In genomic region chr9:37407850-37408502, GRCm38 (mm10) we compare ENCODE assay signal across 10 mouse cellular contexts. TPM values are rescaled to one million over a fixed set of nuclear protein-coding genes. Genes with fewer than 3 reads are reported as not detected.
DNase-seq lines count a peak whose midpoint lies in the region; ATAC-seq and TF ChIP-seq lines count a peak whose summit lies in the region.
"Had no signal": no experiment of that assay in that cellular context is flagged by ENCODE, and none has a peak within 500 bp of the region (broad histone marks: within the 10 kb centered on the region; RNA-seq: fewer than 3 reads in every experiment).

No protein-coding gene starts in this region.

- H3K27ac ChIP-seq in CH12.LX (ENCODE audit: insufficient read depth, low read depth): no peak overlapping the region
- no peak overlapping the region for H3K27ac ChIP-seq in forebrain, embryonic 12.5 days
- 0 out of 2 replicates have a peak overlapping the region, but pooled peaks have one; percentile 19 for H3K27ac ChIP-seq in limb, embryonic 10.5 days

- peak in 1 of 2 experiments; percentile 58; a peak in 2 of 4 replicates for TF ChIP-seq CTCF in CH12.LX (conservative IDR thresholded peaks at IDR 0.05 in 1 of 2, IDR thresholded peaks at IDR 0.05 in 1 of 2; ENCODE audit: low read depth in 2 of 2, low read length in 2 of 2)

- H3K27me3 ChIP-seq in CH12.LX (replicated peaks): peaks cover 34% of the 10 kb centered on the region
- peaks cover 18% of the 10 kb centered on the region; the same call in 1 of the 2 replicates for H3K27me3 ChIP-seq in forebrain, embryonic 12.5 days
- H3K27me3 ChIP-seq in limb, embryonic 10.5 days (ENCODE audit: low read depth, poor library complexity, severe bottlenecking): peaks cover 26% of the 10 kb centered on the region

- TF ChIP-seq POLR2A in CH12.LX (IDR thresholded peaks at IDR 0.05; ENCODE audit: low read depth, low read length): no peak

- 0 out of 2 replicates have a peak, but pooled peaks have one; percentile 55 for ATAC-seq in forebrain, embryonic 12.5 days (ENCODE audit: low FRiP score)

- H3K36me3 ChIP-seq in CH12.LX (replicated peaks in 1 of 2; ENCODE audit: control insufficient read depth in 1 of 2, insufficient read depth in 1 of 2, low read length in 1 of 2): no peaks in the 10 kb centered on the region
- H3K36me3 ChIP-seq in forebrain, embryonic 12.5 days (replicated peaks): no peaks in the 10 kb centered on the region
- H3K36me3 ChIP-seq in limb, embryonic 10.5 days: no peaks in the 10 kb centered on the region

- no peak overlapping the region for H3K4me3 ChIP-seq in CH12.LX (replicated peaks in 1 of 3; ENCODE audit: low read depth in 2 of 3, low read length in 2 of 3, poor library complexity in 1 of 3)
- peak overlapping the region; percentile 19; the same call in 1 of the 2 replicates for H3K4me3 ChIP-seq in forebrain, embryonic 12.5 days (replicated peaks)
- H3K4me3 ChIP-seq in limb, embryonic 10.5 days: peak overlapping the region; percentile 29; the same call in 1 of the 2 replicates

- H3K79me2 ChIP-seq in CH12.LX (replicated peaks; ENCODE audit: control insufficient read depth, extremely low read depth, insufficient read depth, poor library complexity, severe bottlenecking): no peaks in the 10 kb centered on the region

- WGBS in forebrain, embryonic 12.5 days: 11% methylated on average over 19 of the region's 19 CpGs
- 14% methylated on average over 19 of the region's 19 CpGs for WGBS in limb, embryonic 10.5 days

- dilution Hi-C loops in CH12.LX (cut with MboI; ENCODE audit: extremely low pct_ligation_motif_present, extremely low pct_unique_long_range_greater_than_20kb, low sequenced_read_pairs): no loop called here

- no peaks in the 10 kb centered on the region; a peak in 1 of 4 replicates for H3K4me1 ChIP-seq in CH12.LX (ENCODE audit: control insufficient read depth in 1 of 2, insufficient read depth in 2 of 2)
- H3K4me1 ChIP-seq in forebrain, embryonic 12.5 days: peaks cover 7% of the 10 kb centered on the region
- H3K4me1 ChIP-seq in limb, embryonic 10.5 days: peaks cover 6% of the 10 kb centered on the region

- no peak for TF ChIP-seq EP300 in CH12.LX (IDR thresholded peaks at IDR 0.05; ENCODE audit: low read length)

- peak; percentile 27 for TF ChIP-seq RAD21 in CH12.LX (IDR thresholded peaks at IDR 0.05; ENCODE audit: low read depth, low read length)

- in situ Hi-C loops in CH12.LX (cut with MboI; ENCODE audit: low pct_ligation_motif_present, low pct_unique_long_range_greater_than_20kb, low sequenced_read_pairs): loop anchor here (25.0 kb wide), 1 partner anchor 529 kb away; no protein-coding TSS in a partner anchor

- DNase-seq in heart, adult 11 months: peak; percentile 94
- no peak for DNase-seq in heart, adult 8-10 months (ENCODE audit: low spot score)
- no peak for DNase-seq in CH12.LX (ENCODE audit: extremely low read depth)
- peak; percentile 45 for DNase-seq in limb, embryonic 10.5 days (ENCODE audit: low spot score)
- no peak for DNase-seq in thymus, postnatal 14 days
- no peak for DNase-seq in adrenal gland, postnatal 14 days
- no peak for DNase-seq in adrenal gland, postnatal 36 days
- DNase-seq: cerebellum, adult 18-20 months had no signal

- H3K9ac ChIP-seq in CH12.LX (ENCODE audit: insufficient read depth, low read depth): no peak overlapping the region
- H3K9ac ChIP-seq in forebrain, embryonic 12.5 days: no peak overlapping the region

- H3K9me3 ChIP-seq in CH12.LX (replicated peaks; ENCODE audit: low read length): no peaks in the 10 kb centered on the region
- no peaks in the 10 kb centered on the region for H3K9me3 ChIP-seq in forebrain, embryonic 12.5 days
- no peaks in the 10 kb centered on the region for H3K9me3 ChIP-seq in limb, embryonic 10.5 days (replicated peaks)

- H3K4me2 ChIP-seq in CH12.LX (ENCODE audit: insufficient read depth, low read depth, poor library complexity, severe bottlenecking): no peak overlapping the region
- H3K4me2 ChIP-seq in forebrain, embryonic 12.5 days: peak overlapping the region; percentile 39

TF ChIP-seq in CH12.LX, 34 proteins besides CTCF, POLR2A, EP300 and RAD21:
- TF ChIP-seq USF1 (IDR thresholded peaks at IDR 0.05; ENCODE audit: low read depth, low read length) (no peak), ZKSCAN1 (IDR thresholded peaks at IDR 0.05; ENCODE audit: borderline replicate concordance, low read depth, low read length) (no peak), MXI1 (IDR thresholded peaks at IDR 0.05; ENCODE audit: low read depth, low read length) (no peak), ZMIZ1 (IDR thresholded peaks at IDR 0.05; ENCODE audit: low read depth, low read length) (no peak)

RNA-seq across cellular contexts. Expression of gene Robo4, which starts 6.3 kb away (rescaled TPM):
- 10 to 100 TPM; 21.3 to 39.4 (median 32.2) TPM for total RNA-seq in heart, adult 8-10 months (2022)
- total RNA-seq in CH12.LX (2012; rRNA removed) (not detected in 2 replicates), CH12.LX (2014; rRNA removed) (not detected in 2 replicates)
- polyA plus RNA-seq in CH12.LX (2012; ENCODE audit: insufficient read length, low read depth): not detected in 2 replicates
- 4.8 and 5.4 TPM in 2 replicates for polyA plus RNA-seq in forebrain, embryonic 12.5 days (2016; fragmentation: Nextera tagmentation; extraction: Ambion mirVana)
- polyA plus RNA-seq in limb, embryonic 10.5 days (2016; fragmentation: Nextera tagmentation; extraction: Ambion mirVana): 9.9 and 10.3 TPM in 2 replicates
- total RNA-seq in adrenal gland, postnatal 14 days (2021): 30.9 and 37.3 TPM in 2 replicates
- total RNA-seq in adrenal gland, postnatal 36 days (2021): 10 to 100 TPM; 21.7 to 33.5 TPM
- total RNA-seq: neutrophil, adult 5-6 weeks had no signal

RNA-seq across cellular contexts. Expression of gene Robo3, which starts 25.1 kb away (rescaled TPM):
- total RNA-seq in heart, adult 8-10 months (2022): not detected
- total RNA-seq in CH12.LX (2012; rRNA removed) (0.76 TPM in 2 replicates), CH12.LX (2014; rRNA removed) (0.42 and 0.59 TPM in 2 replicates)
- polyA plus RNA-seq in CH12.LX (2012; ENCODE audit: insufficient read length, low read depth): 0.41 and 1.1 TPM in 2 replicates
- polyA plus RNA-seq in forebrain, embryonic 12.5 days (2016; fragmentation: Nextera tagmentation; extraction: Ambion mirVana): 22.7 and 24.1 TPM in 2 replicates
- 0.10 TPM in 1 of 2 replicates, not detected in the other for polyA plus RNA-seq in limb, embryonic 10.5 days (2016; fragmentation: Nextera tagmentation; extraction: Ambion mirVana)
- total RNA-seq in adrenal gland, postnatal 14 days (2021): 0.30 and 0.53 TPM in 2 replicates
- total RNA-seq in adrenal gland, postnatal 36 days (2021): under 1 TPM; 0.76 to 0.86 TPM
- total RNA-seq: neutrophil, adult 5-6 weeks had no signal

RNA-seq across cellular contexts. Expression of gene Hepacam, which starts 40.8 kb away (rescaled TPM):
- total RNA-seq in heart, adult 8-10 months (2022): under 1 TPM in 1 of 4 experiments, not detected in 3; 0.11 TPM
- total RNA-seq in CH12.LX (2012; rRNA removed) (0.13 TPM in 1 of 2 replicates, not detected in the other), CH12.LX (2014; rRNA removed) (not detected in 2 replicates)
- 0.07 TPM in 1 of 2 replicates, not detected in the other for polyA plus RNA-seq in CH12.LX (2012; ENCODE audit: insufficient read length, low read depth)
- 0.08 and 0.18 TPM in 2 replicates for polyA plus RNA-seq in forebrain, embryonic 12.5 days (2016; fragmentation: Nextera tagmentation; extraction: Ambion mirVana)
- polyA plus RNA-seq in limb, embryonic 10.5 days (2016; fragmentation: Nextera tagmentation; extraction: Ambion mirVana): 0.04 TPM in 1 of 2 replicates, not detected in the other
- 0.26 TPM in 2 replicates for total RNA-seq in adrenal gland, postnatal 14 days (2021)
- total RNA-seq in adrenal gland, postnatal 36 days (2021): under 1 TPM in 1 of 2 experiments, not detected in 1; 0.20 TPM
- total RNA-seq: neutrophil, adult 5-6 weeks had no signal

RNA-seq across cellular contexts. Expression of gene Ccdc15, which starts 59.7 kb away (rescaled TPM):
- total RNA-seq in heart, adult 8-10 months (2022): 1 to 10 TPM; 1.6 to 2.3 (median 1.9) TPM
- 5.3 and 6.8 TPM in 2 replicates for total RNA-seq in CH12.LX (2012; rRNA removed)
- total RNA-seq in CH12.LX (2014; rRNA removed): 6.3 and 7.0 TPM in 2 replicates
- polyA plus RNA-seq in CH12.LX (2012; ENCODE audit: insufficient read length, low read depth): 6.3 and 7.0 TPM in 2 replicates
- polyA plus RNA-seq in forebrain, embryonic 12.5 days (2016; fragmentation: Nextera tagmentation; extraction: Ambion mirVana): 11.1 and 11.6 TPM in 2 replicates
- 8.3 and 8.8 TPM in 2 replicates for polyA plus RNA-seq in limb, embryonic 10.5 days (2016; fragmentation: Nextera tagmentation; extraction: Ambion mirVana)
- 2.9 and 4.2 TPM in 2 replicates for total RNA-seq in adrenal gland, postnatal 14 days (2021)
- 1 to 10 TPM; 2.1 TPM for total RNA-seq in adrenal gland, postnatal 36 days (2021)

Comparison
In these comparisons a context has a peak if more than half of its experiments do, and no peak if none do; other contexts are left out.
1. DNase-seq: peak in heart, adult 11 months (single experiment) and limb, embryonic 10.5 days (single experiment); none in heart, adult 8-10 months (single experiment), CH12.LX (single experiment), thymus, postnatal 14 days (single experiment), adrenal gland, postnatal 14 days (single experiment) and adrenal gland, postnatal 36 days (0 of 2).
2. H3K4me3 ChIP-seq: peak in forebrain, embryonic 12.5 days (single experiment) and limb, embryonic 10.5 days (single experiment); none in CH12.LX (0 of 3).
3. RNA of gene Robo4, which starts 6.3 kb away (total RNA-seq): 21.3 to 39.4 TPM in heart, adult 8-10 months, 21.7 to 33.5 TPM in adrenal gland, postnatal 36 days and 30.9 to 37.3 TPM in adrenal gland, postnatal 14 days; not detected in CH12.LX; every median in the first group is over 10 times any median in the second.